Mouse (Mus musculus) lung, postnatal 36 days (tissue): ENCODE data around the gene Eif2ak3.

Source experiments
- DNase-seq: peaks from one replicate; pipeline ENCODE4 v3.0.0; 2022; ENCODE audit warnings: mixed read lengths

Eif2ak3 gene

GRCm38 (mm10) chr6:70831179-70831839 is 13.0 kb upstream of the Eif2ak3 start:
- DNase-seq: no peak

GRCm38 (mm10) chr6:70837297-70837696 is 7.0 kb upstream of the Eif2ak3 start:
- DNase-seq: no peak

- peak; percentile 19 for DNase-seq
These were observed 5.8 kb upstream of the Eif2ak3 start for GRCm38 (mm10) chr6:70838532-70838931.

GRCm38 (mm10) chr6:70840281-70840680 is 4.0 kb upstream of the Eif2ak3 start:
- no peak for DNase-seq

- peak; percentile 42 for DNase-seq
These were observed 1.3 kb upstream of the Eif2ak3 start for GRCm38 (mm10) chr6:70842991-70843390.

- no peak for DNase-seq
These were observed 756 bp downstream of the Eif2ak3 start for GRCm38 (mm10) chr6:70844896-70845646.

GRCm38 (mm10) chr6:70847386-70847785 is 3.1 kb downstream of the Eif2ak3 start:
- no peak for DNase-seq

- no peak for DNase-seq
These were observed 9.1 kb downstream of the Eif2ak3 start for GRCm38 (mm10) chr6:70853371-70853770.

- peak; percentile 12 for DNase-seq
These were observed 11.4 kb downstream of the Eif2ak3 start for GRCm38 (mm10) chr6:70855529-70856309.

- no peak for DNase-seq
These were observed 18.4 kb downstream of the Eif2ak3 start for GRCm38 (mm10) chr6:70862726-70863125.

GRCm38 (mm10) chr6:70864285-70864684 is 20.0 kb downstream of the Eif2ak3 start:
- peak; percentile 27 for DNase-seq

- DNase-seq: no peak
These were observed 22.4 kb downstream of the Eif2ak3 start for GRCm38 (mm10) chr6:70866761-70867160.

- no peak for DNase-seq
These were observed 23.0 kb downstream of the Eif2ak3 start for GRCm38 (mm10) chr6:70867297-70867696.

- DNase-seq: peak; percentile 22
These were observed 27.2 kb downstream of the Eif2ak3 start for GRCm38 (mm10) chr6:70871511-70871980.

- DNase-seq: peak; percentile 36
These were observed 27.8 kb downstream of the Eif2ak3 start for GRCm38 (mm10) chr6:70872128-70872527.

- no peak for DNase-seq
These were observed 28.3 kb downstream of the Eif2ak3 start for GRCm38 (mm10) chr6:70872570-70872969.

GRCm38 (mm10) chr6:70874035-70874775 is 29.9 kb downstream of the Eif2ak3 start:
- peak; percentile 18 for DNase-seq

- DNase-seq: no peak
These were observed 30.7 kb downstream of the Eif2ak3 start for GRCm38 (mm10) chr6:70875017-70875416.

- peak; percentile 91 for DNase-seq
These were observed 36.5 kb downstream of the Eif2ak3 start for GRCm38 (mm10) chr6:70880714-70881304.

GRCm38 (mm10) chr6:70887993-70888392 is 43.7 kb downstream of the Eif2ak3 start:
- no peak for DNase-seq

- no peak for DNase-seq
These were observed 53.9 kb downstream of the Eif2ak3 start for GRCm38 (mm10) chr6:70898166-70898565.

GRCm38 (mm10) chr6:70899594-70900003 is 55.3 kb downstream of the Eif2ak3 start:
- no peak for DNase-seq
